Mouse (Mus musculus) intestine, postnatal 0 days (tissue): ENCODE data around the gene Zfp941. TPM values are rescaled to one million over a fixed set of nuclear protein-coding genes. Genes with fewer than 3 reads are reported as not detected.

ENCODE experiments used
- ATAC-seq: fragments of 200-750 bp; cut with Nextera tagmentation; 2 replicates; pipeline ENCODE4 v1.8.0; 2017; ENCODE audit warnings: mild to moderate bottlenecking, moderate TSS enrichment, moderate library complexity
- H3K27ac ChIP-seq: fragments of 300-500 bp; sonication (generic); 2 replicates; pipeline ENCODE4 v1.5.1; 2014; ENCODE audit warnings: mild to moderate bottlenecking, low read depth, low read length, moderate library complexity
- H3K27me3 ChIP-seq: fragments of 300-500 bp; sonication (generic); replicated peaks from 2 replicates; pipeline ENCODE4 v1.6.1; 2014; ENCODE audit warnings: low read length, mixed read lengths; ENCODE audit not compliant: control insufficient read depth, insufficient read depth
- H3K36me3 ChIP-seq: fragments of 300-500 bp; sonication (generic); 2 replicates; pipeline ENCODE4 v1.6.1; 2014; ENCODE audit warnings: mild to moderate bottlenecking, moderate library complexity; ENCODE audit not compliant: control insufficient read depth, insufficient read depth
- H3K4me1 ChIP-seq: fragments of 300-500 bp; sonication (generic); replicated peaks from 2 replicates; pipeline ENCODE4 v1.6.1; 2014; ENCODE audit warnings: antibody characterized with exemption, low read length, mixed read lengths; ENCODE audit not compliant: control insufficient read depth, insufficient read depth
- H3K4me2 ChIP-seq: fragments of 300-500 bp; sonication (generic); replicated peaks from 2 replicates; pipeline ENCODE4 v1.6.1; 2014; ENCODE audit warnings: low read depth, mild to moderate bottlenecking, moderate library complexity
- H3K4me3 ChIP-seq: fragments of 300-500 bp; sonication (generic); 2 replicates; pipeline ENCODE4 v1.5.1; 2014; ENCODE audit warnings: low read depth, low read length
- H3K9ac ChIP-seq: fragments of 300-500 bp; sonication (generic); 2 replicates; pipeline ENCODE4 v1.6.1; 2014; ENCODE audit warnings: mild to moderate bottlenecking, low read depth, low read length
- H3K9me3 ChIP-seq: fragments of 300-500 bp; sonication (generic); 2 replicates; pipeline ENCODE4 v1.6.1; 2016; ENCODE audit warnings: mixed run types; ENCODE audit not compliant: control insufficient read depth
- CTCF ChIP-seq: sonication (generic); IDR thresholded peaks from 2 replicates; pipeline ENCODE4 v1.5.1; 2016; ENCODE audit warnings: low read depth, mild to moderate bottlenecking, control low read depth, antibody characterized with exemption, moderate library complexity
- WGBS: fragments of 180-500 bp; shearing (Covaris S2); extraction: QIAGEN DNeasy Blood & Tissue Kit; methylation state at CpG from one replicate; pipeline ENCODE4 v1.1.7; 2014; 5-methylcytosine and 5-hydroxymethylcytosine counted together
- polyA plus RNA-seq: library from polyadenylated mRNA; unstranded; fragments of >200 nt; fragmentation: Nextera tagmentation; extraction: Ambion mirVana; gene quantifications from 2 replicates; pipeline ENCODE4 v1.2.1, GENCODE M21; 2015

Gene Zfp941
- polyA plus RNA-seq, 1 experiment from 2014 or later: 0.76 TPM

DNA sequence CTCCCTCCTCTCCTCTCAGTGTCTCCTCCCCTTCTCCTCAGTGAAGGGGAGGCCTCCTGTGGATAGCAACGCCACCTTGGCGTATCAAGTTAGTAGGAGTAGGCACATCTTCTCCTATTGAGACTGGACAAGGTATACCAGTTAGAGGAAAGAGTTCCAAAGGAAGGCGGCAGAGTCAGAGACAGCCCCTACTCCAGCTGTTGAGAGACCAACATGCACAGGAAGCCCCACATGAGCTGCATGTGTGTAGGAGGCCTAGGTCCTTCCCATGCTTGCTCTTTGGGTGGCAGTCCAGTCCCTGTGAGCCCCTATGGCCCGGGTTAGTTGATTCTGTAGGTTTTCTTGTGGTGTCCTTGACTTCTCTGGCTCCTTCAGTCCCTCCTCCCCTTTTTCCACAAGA, 11.4 kb upstream of the Zfp941 start:
- Histone ChIP-seq H3K9me3 (no peaks in the 10 kb centered on the region), H3K4me3 (no peak overlapping the region), H3K4me2 (no peak overlapping the region), H3K9ac (no peak overlapping the region), H3K4me1 (0 out of 2 replicates have a peak, but pooled peaks cover 3% of the 10 kb centered on the region), H3K27ac (no peak overlapping the region), H3K36me3 (no peaks in the 10 kb centered on the region), H3K27me3 (no peaks in the 10 kb centered on the region)
- no peak for TF ChIP-seq CTCF
- no peak for ATAC-seq
- 83% methylated on average over 4 of the region's 4 CpGs for WGBS

DNA sequence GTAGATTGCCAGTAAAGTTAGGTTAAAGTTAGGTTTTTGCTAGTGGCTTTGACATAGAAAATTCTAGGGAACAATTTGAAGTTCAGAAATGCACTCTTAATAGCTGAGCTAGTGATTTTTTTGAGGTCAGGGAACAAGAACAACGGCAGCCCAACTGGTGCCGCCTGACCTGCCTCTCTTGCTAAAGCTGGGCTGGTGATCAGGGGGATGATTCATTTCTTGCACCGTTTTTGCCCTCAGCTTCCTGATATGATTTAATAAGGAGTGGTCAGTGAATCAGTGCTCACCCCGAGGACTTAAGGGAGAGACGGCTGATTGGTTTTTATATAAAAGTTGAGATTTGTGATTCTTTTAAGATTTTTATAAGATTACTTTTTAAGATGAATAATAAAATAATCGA, 9.5 kb upstream of the Zfp941 start:
- TF ChIP-seq CTCF: no peak

DNA sequence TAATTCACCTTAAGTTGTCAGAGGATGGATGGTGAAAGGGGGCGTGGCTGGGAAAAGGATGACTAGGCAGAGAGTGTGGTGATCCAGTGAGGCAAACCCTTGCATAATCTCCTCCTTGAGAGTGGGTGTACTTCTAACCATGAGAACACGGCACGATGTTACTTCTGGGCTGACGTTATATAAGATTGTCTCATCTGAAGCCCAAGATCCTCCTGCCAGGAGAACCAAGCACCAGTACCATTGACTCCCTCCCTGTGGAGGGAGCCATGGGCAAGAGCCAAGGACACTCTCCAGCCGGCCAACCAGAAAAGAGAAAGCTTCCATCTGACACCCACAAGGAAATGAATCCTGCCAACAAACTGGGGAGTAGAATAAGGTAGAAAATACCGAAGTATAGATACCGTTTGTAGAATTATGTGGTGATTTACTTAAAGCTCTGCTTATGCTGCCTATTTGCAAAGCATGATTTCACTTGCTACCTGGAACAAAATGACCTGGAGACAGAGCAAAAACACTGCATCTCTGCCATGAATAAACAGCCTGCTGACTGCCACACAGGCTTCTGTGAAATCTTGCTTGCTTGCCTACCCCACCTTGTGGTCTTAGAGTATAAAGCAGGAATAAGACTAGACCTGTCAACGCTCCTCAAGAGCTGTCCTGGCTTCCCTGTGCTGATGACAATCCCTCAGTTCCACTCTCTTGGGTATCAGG, 6.3 kb upstream of the Zfp941 start:
- TF ChIP-seq CTCF: peak; percentile 77
- H3K4me2 ChIP-seq: peak overlapping the region; percentile 54
- H3K9ac ChIP-seq: no peak overlapping the region
- H3K27ac ChIP-seq: no peak overlapping the region
- H3K9me3 ChIP-seq: no peaks in the 10 kb centered on the region
- ATAC-seq: peak; percentile 84
- WGBS: 13% methylated on average over 8 of the region's 8 CpGs
- no peaks in the 10 kb centered on the region for H3K36me3 ChIP-seq
- peak overlapping the region; percentile 11; the same call in 1 of the 2 replicates for H3K4me3 ChIP-seq
- H3K4me1 ChIP-seq: no peaks in the 10 kb centered on the region
- H3K27me3 ChIP-seq: no peaks in the 10 kb centered on the region

More for the DNA sequence above, 9.5 kb upstream of the Zfp941 start:
- H3K27me3 ChIP-seq: no peaks in the 10 kb centered on the region
- no peak for ATAC-seq
- H3K4me3 ChIP-seq: no peak overlapping the region
- 0 out of 2 replicates have a peak, but pooled peaks cover 3% of the 10 kb centered on the region for H3K4me1 ChIP-seq
- no peaks in the 10 kb centered on the region for H3K9me3 ChIP-seq
- H3K27ac ChIP-seq: no peak overlapping the region
- no peak overlapping the region for H3K9ac ChIP-seq
- H3K4me2 ChIP-seq: no peak overlapping the region
- 40% methylated on average over 6 of the region's 6 CpGs for WGBS
- no peaks in the 10 kb centered on the region for H3K36me3 ChIP-seq

DNA sequence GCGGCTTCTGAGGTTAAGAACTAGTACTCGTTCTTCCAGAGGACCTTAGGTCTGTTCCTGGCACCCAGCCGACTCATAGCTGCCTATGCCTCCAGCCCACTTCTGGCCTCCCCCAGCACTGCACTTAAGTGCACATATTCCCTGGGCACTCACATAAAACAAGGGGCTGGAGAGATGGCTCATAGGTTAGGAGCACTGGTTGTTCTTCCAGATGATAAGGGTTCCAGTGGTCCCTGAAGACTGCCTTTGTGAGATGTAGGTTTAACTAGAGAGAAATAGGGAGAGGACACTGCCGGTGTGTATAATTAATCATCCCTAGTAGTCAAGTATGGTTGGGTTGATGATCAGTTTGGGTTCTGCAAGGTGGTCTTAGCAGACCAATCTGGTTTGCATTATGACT, 753 bp upstream of the Zfp941 start:
- H3K27ac ChIP-seq: no peak overlapping the region
- WGBS: 84% methylated on average over 4 of the region's 4 CpGs
- TF ChIP-seq CTCF: no peak
- ATAC-seq: no peak
- H3K9ac ChIP-seq: no peak overlapping the region
- H3K4me2 ChIP-seq: no peak overlapping the region
- no peaks in the 10 kb centered on the region for H3K36me3 ChIP-seq
- no peak overlapping the region for H3K4me3 ChIP-seq
- H3K4me1 ChIP-seq: no peaks in the 10 kb centered on the region
- no peaks in the 10 kb centered on the region for H3K9me3 ChIP-seq
- H3K27me3 ChIP-seq: 0 out of 2 replicates have a peak, but pooled peaks cover 5% of the 10 kb centered on the region

DNA sequence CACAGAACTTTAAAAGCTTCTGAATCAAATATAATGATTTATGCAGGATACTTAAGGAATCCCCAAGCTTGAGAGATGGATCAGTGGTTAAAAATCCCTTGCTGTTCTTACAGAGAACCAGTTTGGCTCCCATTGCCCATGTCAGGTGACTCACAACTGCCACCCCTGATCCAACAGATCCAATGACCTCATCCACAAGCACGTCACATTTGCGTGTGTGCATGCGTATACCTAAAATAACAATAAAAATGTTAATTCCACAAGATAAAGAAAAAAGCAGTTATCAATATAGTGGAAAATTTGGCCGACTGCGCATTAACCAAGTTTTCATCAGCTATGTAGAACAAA, 699 bp downstream of the Zfp941 start:
- WGBS: 49% methylated on average over 5 of the region's 5 CpGs
- Histone ChIP-seq H3K27me3 (0 out of 2 replicates have a peak, but pooled peaks cover 5% of the 10 kb centered on the region), H3K4me3 (0 out of 2 replicates have a peak overlapping the region, but pooled peaks have one; percentile 29), H3K9me3 (no peaks in the 10 kb centered on the region), H3K36me3 (no peaks in the 10 kb centered on the region), H3K4me1 (no peaks in the 10 kb centered on the region), H3K4me2 (peak overlapping the region; percentile 65), H3K27ac (no peak overlapping the region), H3K9ac (no peak overlapping the region)
- no peak for TF ChIP-seq CTCF
- ATAC-seq: no peak

DNA sequence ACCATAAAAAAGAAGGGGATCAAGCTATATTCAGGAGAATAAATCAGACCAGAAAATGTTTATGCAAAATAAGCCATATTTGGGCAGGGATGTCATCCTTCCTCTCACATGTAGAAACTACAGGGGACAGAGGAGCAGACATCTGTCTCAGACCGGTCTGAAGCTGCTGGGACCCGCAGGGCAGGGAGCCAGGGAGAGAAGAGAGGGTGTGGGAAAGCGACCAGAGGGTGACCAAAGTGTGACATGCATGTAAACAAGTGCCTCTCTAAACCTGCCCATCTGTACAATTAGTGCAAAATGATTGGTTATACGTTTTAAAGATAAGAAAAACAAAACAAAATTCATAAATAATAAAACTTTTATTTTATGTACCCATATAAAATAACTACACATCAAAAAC, 1.8 kb downstream of the Zfp941 start:
- no peaks in the 10 kb centered on the region for H3K4me1 ChIP-seq
- 0 out of 2 replicates have a peak, but pooled peaks cover 5% of the 10 kb centered on the region for H3K27me3 ChIP-seq
- no peak overlapping the region for H3K9ac ChIP-seq
- H3K4me3 ChIP-seq: no peak overlapping the region
- ATAC-seq: no peak
- TF ChIP-seq CTCF: no peak
- H3K9me3 ChIP-seq: no peaks in the 10 kb centered on the region
- no peak overlapping the region for H3K4me2 ChIP-seq
- WGBS: 59% methylated on average over 4 of the region's 4 CpGs
- no peaks in the 10 kb centered on the region for H3K36me3 ChIP-seq
- no peak overlapping the region for H3K27ac ChIP-seq
